Mouse (Mus musculus) cerebellum, adult 2 months (tissue): ENCODE measurements at regions not wholly inside any gene's neighbourhood (a gene's known extent, or its start where the extent isn't known, plus 50 kb on each side); places are given as distances from the start of the nearest gene placed in this dataset.

Experiments
- CTCF ChIP-seq: fragments of 200-500 bp; IDR thresholded peaks from 2 replicates; pipeline ENCODE4 v1.5.1; 2011; ENCODE audit warnings: low read depth, mild to moderate bottlenecking, control low read depth, low read length, moderate library complexity, borderline replicate concordance; ENCODE audit not compliant: insufficient read depth
- POLR2A ChIP-seq: fragments of 200-500 bp; IDR thresholded peaks from 2 replicates; pipeline ENCODE4 v1.6.1; 2011; ENCODE audit warnings: low read length, control low read depth, borderline replicate concordance; ENCODE audit not compliant: insufficient read depth

DNA sequence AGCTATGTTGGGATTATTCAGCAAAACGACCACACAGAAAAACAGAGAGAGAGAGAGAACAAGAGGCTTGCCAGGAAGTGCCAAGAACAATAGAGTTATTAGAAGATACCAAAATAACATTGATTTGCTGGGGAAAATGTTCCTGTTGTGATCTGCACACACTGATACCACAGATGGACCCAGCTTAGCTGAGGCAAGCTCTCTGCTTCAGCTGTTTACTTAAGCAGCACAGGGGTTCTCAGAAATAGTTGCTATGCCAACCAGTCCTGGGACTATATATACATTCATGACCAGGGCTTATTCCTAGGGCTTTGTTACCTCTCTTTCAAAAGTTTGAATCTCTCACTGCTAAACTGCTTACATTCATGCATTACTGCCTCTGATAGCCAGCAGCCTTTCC lies 790.5 kb downstream of the Diaph3 start:
- no peak for TF ChIP-seq POLR2A
- TF ChIP-seq CTCF, result no peak
